Comparison of ENCODE assay signal across 12 mouse cellular contexts in the genomic region with DNA sequence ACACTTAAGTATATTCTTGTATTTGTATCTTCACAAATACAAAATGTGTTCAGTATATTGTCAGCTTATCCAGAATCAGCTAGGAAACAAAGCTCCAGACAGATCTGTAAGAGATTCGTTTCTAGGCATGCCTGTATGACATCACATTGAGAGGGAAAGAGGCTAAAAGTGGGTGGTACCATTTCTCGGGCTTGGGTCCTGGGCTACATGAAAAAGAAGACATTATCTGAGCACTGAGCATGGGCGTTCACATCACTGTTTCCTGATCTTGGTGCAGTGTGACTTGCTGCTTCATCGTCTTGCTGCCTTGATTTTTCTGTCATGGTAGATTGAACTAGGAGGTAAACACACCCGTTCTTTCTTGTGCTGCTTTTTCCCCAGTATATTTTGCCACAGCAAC.
"Had no signal": no experiment of that assay in that cellular context is flagged by ENCODE, and none has a peak within 500 bp of the region (broad histone marks: within the 10 kb centered on the region; RNA-seq: fewer than 3 reads in every experiment).

No protein-coding gene starts in this region.

- ATAC-seq: intestine, postnatal 0 days had no signal

- H3K4me3 ChIP-seq: layer of hippocampus, adult 2 months; limb, embryonic 10.5 days; limb, embryonic 13.5 days; liver, embryonic 15.5 days had no signal

- H3K27me3 ChIP-seq: limb, embryonic 13.5 days; liver, embryonic 15.5 days had no signal

- H3K27ac ChIP-seq: layer of hippocampus, adult 2 months; limb, embryonic 10.5 days; limb, embryonic 13.5 days; liver, embryonic 15.5 days; stomach, postnatal 0 days had no signal

- H3K9ac ChIP-seq: limb, embryonic 13.5 days; liver, embryonic 15.5 days had no signal

- DNase-seq: layer of hippocampus, adult 9-11 months; midbrain, embryonic 14.5 days; thymus, adult 2 months; thymus, postnatal 14 days; thymus, postnatal 4 days had no signal

- H3K4me2 ChIP-seq: limb, embryonic 13.5 days; liver, embryonic 15.5 days; midbrain, embryonic 11.5 days had no signal

- H3K4me1 ChIP-seq: limb, embryonic 10.5 days had no signal

- H3K36me3 ChIP-seq: liver, embryonic 15.5 days had no signal

- H3K9me3 ChIP-seq: limb, embryonic 10.5 days; limb, embryonic 13.5 days; liver, embryonic 15.5 days had no signal
